Mouse (Mus musculus): ENCODE measurements around the gene Izumo4.

DNA sequence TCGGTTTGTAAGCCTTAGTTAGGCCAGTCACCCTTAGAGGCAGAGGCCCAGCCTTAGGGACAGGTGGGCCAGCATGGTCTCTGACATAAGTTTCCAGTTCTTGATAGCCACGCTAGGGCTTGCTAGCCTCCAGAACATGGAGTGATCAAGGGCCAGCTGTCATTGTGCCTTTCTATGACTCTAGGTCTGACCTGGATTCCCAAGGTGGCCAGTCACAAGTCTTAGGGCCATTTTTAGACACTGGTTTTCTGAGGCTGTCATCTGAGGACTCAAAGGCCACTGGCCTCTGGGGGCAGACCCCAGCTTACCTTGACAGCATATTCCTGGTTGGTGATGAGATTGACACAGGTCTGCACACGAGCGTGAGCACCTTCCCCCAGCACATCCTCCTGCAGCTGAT, 30.7 kb upstream of the Izumo4 start:
- no peak for TF ChIP-seq CTCF (IDR thresholded peaks at IDR 0.05; ENCODE audit: control insufficient read depth, insufficient read depth, low read length)
- TF ChIP-seq POLR2A (IDR thresholded peaks at IDR 0.05; ENCODE audit: borderline replicate concordance, control insufficient read depth, low read depth, low read length) = no peak
